Mouse (Mus musculus): Measurements from ENCODE around the gene Il1rn.

Gene Il1rn

GRCm38 (mm10) chr2:24336545-24336944 is at the start of gene Il1rn:
Gene Il1rn (plus strand): TSS chr2:24336853.
- no peak for DNase-seq (ENCODE audit: low read depth)

- DNase-seq (ENCODE audit: low read depth), result no peak
Observed at GRCm38 (mm10) chr2:24290896-24291295, 45.8 kb upstream of the Il1rn start, which contains the start of gene Il1f10. Gene Il1f10 (plus strand): TSS chr2:24291196.

DNA sequence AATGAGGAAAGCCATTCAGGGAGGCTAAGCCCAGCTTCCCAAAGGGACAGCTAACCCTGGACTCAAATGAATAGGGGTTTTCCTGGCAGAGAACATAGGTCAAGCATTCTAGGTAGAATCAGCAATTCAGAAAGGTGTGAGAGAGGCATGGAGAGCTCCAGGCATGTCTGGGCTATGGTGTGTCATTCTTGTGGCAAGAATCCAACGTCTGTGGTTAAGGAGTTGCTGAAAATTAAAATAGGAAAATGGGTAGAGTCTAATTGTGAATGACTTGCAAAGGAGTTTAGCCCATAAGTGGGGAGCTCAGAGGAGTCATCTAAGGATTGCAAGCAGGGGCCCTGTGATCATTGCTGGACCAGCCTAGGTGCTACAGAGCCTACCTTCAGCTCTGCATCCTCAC is 42.0 kb upstream of the Il1rn start:
- no peak for DNase-seq (ENCODE audit: low read depth)

GRCm38 (mm10) chr2:24296837-24297236 is 39.8 kb upstream of the Il1rn start:
- peak; percentile 83 for DNase-seq (ENCODE audit: low read depth)

- DNase-seq (ENCODE audit: low read depth), result peak; percentile 10
Observed at GRCm38 (mm10) chr2:24311302-24312001, 25.2 kb upstream of the Il1rn start.

DNA sequence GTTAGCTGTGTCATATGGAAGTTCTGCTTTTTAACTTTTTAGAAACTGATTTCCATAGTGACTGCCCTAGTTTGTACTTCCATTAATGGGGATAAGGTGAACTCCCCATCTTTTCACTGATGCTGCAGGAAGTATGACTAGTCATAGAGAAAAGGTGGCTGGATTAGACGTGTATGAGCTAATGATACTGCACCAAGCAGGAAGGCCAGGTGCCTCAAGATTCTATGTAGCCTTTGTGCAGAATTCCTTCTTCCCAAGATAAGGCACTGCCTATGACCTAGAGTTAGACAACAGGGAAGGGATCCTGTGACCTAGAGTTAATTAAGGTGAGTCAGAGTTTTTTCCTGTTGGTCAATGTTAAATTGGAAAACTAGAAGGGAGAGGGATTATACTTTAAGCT is 19.7 kb upstream of the Il1rn start:
- DNase-seq (ENCODE audit: low read depth), result no peak

DNA sequence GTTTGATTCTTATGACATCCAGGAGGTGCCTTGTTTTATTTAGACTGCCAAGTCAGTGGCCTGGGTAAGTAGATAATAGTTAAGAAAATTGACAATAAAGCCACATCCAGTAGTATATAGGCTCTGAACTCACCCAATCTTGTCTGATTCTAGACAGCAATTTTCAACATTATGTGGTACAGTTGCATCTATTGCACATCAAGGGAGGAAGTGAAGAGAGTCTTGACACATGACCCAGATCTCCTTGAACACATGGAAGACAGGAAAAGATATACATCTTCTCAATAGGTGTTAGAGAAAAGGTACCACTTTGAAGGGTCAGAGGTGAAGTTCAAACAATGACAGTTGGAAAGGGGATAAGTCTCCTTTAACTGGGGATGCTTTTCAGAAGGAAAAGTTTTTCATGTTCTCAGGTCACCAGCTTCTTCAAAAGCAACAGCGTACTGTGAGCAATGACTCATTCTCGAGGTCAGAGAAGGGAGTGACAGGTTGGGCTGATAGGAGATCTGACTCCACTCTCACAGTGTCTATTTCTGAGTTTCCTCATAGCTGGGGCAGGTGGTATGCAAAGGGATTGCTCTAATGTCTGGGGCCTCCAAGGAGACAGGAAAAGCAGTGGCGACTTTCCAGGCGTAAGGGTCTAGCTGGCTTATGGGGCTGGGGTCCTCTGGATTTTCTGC is 18.6 kb upstream of the Il1rn start:
- no peak for DNase-seq (ENCODE audit: low read depth)

GRCm38 (mm10) chr2:24335333-24335732 is 1.3 kb upstream of the Il1rn start:
- peak; percentile 36 for DNase-seq (ENCODE audit: low read depth)

DNA sequence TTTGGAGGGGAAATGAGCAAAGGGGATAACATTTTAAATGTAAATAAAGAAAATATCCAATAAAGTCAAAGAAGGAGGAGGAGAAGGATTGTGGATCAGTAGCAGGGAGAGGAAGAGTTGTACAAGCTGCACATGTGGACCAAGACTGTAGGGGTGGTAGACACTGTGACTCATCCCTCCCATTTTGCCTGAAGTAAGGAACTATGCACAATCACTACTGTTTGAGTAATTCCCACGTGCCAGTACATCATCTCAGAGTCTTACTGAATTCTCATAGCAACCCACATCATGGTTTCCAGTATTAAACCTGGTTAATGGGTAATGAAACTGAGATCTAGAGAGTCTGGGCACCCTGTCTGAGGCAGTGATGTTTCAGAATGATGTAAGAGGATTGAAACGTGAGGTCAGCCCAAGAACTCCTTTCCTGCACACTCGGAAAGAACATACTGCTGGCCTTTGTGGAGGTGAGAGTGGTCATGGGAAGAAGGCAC is 4.8 kb downstream of the Il1rn start:
- DNase-seq (ENCODE audit: low read depth), result no peak

DNA sequence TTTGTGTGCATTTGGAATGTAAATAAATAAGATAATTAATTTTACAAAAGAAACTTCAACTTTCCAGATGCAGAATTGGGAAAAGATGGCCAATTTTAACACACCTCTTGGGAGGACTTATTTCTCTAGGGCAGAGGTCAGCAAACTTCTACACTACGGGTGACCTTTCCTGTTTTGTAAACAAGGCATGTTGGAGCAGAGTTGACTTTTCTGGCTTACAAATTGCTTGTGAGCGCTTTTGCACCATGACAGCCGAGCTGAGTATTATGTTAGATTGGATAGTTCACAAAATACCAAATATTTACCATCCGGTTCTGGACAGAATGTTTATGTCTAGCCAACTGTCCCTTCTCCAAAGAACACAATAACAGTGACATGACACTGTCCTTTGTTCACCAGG is 8.0 kb downstream of the Il1rn start:
- no peak for DNase-seq (ENCODE audit: low read depth)

DNA sequence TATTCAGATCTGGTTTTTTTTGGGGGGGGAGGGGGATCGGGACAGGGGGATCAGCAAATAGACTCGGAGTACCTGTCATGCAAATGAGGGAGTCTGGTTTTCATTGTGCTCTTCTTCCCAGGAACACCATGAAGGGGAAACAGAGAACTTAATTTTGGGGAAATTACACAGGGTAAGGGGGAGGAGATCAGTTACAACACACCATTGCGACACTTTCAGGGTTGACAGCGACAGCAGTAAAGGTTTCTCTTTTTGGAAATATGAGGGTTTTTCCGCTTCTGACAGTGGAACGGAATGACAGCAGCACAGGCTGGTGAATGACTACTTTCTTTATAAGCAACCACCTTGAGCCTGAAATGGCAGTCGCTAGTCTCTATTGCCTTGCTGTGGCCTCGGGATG is 8.4 kb downstream of the Il1rn start:
- DNase-seq (ENCODE audit: low read depth), result no peak

GRCm38 (mm10) chr2:24347926-24348325 is 11.3 kb downstream of the Il1rn start:
- no peak for DNase-seq (ENCODE audit: low read depth)

DNA sequence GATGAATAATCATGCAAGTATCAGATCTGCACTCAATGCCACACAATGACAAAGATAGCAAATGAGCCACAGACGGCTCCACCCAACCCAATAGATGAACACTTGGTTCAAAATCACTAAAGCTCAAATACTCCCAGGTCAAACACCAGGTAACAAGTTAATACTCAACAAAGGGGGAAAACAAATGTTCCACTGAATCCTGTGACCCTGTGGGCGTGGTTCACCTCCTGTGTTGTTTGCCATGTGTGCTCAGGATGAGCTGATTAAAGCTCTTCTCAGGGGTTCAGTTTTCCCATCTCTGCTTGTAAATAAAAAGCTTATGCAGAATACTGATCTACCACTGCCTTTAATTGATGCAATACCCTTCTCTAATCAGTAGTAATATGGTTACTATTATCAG is 14.5 kb downstream of the Il1rn start:
- DNase-seq (ENCODE audit: low read depth), result no peak

DNA sequence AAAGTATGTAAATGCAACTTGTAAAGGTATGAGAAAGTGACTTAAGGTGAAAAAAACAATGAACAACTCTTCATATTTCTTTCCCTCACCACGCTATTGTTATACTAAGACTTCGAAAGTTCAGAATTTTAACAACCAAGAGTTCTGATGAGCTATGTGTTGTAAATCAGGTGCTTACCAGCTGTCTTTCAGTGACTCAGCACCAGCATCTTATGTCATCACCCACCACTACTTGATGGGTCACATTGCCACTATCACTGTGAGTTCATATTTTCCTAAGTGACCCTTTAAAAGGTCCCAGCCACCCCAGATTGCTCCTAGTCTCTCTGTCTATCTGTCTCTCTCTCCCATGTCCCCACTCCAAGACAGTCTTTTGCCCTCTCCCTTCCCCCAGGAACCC is 16.4 kb downstream of the Il1rn start:
- DNase-seq (ENCODE audit: low read depth), result no peak

GRCm38 (mm10) chr2:24357642-24358041 is 21.0 kb downstream of the Il1rn start:
- DNase-seq (ENCODE audit: low read depth), result peak; percentile 81

GRCm38 (mm10) chr2:24359347-24359746 is 22.7 kb downstream of the Il1rn start:
- peak; percentile 66 for DNase-seq (ENCODE audit: low read depth)

DNA sequence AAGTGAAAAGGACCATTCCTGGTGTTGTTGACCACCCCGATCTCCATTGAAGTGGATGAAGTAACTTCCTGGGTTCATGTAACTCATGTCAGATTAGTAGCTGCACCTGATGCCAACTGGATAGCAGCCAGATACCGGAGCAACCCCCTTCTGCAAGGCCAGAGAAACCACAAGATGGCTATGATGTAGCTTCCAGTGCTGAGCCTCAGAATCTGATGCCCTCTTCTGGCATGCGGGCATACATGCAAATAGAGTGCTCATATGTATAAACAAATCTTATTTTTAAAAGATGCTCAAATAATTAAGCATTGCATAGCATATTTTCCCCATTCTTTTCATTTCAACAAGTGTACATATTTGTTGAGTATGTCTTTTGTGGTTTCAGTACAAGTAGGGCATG is 27.2 kb downstream of the Il1rn start:
- no peak for DNase-seq (ENCODE audit: low read depth)

DNA sequence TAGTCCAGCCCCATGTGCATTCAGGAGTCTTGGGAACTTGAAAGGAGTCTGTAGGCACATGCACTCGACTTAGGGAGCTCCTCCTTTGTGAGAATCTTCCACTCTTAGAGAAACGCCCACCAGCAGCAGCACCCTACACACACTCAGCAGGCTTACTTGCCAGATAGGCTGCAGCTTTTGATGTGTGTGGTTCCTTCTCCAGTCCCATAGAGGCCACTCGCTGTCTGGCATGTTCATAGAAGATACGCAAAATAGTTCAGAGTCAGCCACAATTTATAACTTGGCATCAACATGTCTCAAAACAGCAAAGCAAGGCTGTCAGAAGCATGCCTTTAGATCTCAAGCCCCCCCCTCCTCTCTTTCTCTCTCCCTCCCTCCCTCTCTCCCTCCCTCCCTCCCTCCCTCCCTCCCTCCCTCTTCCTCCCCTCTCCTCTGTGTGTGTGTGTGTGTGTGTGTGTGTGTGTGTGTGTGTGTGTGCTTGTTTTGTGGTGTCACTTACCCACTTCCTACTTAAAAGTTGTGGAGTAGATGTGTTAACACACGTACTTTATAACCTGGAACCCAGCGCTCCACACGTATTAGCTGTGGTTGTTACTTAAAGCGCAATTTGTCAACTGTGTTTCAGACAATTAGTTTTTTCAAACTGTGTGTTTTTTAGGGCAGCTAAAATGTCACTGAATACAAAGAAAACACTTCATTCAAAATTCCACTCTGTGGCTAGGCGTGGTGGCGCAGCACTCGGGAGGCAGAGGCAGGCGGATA is 29.7 kb downstream of the Il1rn start:
- DNase-seq (ENCODE audit: low read depth), result peak; percentile 42

DNA sequence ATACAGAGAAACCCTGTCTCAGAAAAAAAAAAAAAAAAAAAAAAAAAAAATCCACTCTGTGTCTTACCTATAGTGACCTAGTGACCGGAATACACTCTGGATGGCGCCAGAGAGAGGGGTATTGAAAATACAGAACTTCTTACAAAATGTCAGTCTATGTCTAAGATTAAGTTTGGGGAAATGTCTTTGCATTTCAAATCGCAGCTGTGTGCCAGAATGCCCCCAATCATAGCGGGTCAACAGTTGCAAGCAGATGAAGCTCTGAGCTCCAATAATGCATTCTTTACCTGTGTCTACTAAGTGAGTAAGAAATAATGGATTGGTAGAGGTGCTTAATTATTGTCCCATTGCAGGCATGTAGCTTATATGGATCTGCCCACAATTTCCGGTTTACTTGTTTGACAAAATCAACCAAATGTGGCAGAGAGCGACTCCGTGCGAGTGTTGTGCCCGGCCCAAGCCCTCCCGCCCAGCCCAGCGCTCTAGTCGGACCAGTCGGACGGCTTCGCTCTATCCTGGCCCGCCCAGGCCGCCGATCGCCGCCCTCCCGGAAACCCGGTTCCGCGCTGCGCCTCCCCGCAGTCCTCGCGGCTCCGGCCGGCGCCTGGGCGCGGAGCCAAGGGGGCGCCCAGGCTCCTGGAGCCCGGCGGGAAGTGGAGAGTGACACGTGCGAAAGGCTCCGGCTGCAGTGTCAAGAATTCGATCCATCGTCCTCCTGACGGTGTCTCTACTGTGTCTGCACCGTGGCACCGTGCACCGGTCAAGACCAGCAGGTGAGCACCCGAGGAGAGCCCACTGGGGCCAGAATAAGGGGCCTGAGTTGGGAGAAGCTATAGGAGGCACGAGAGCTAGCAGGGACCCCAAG is 30.6 kb downstream of the Il1rn start, which contains the start of gene Psd4:
TSS of gene Psd4 (plus strand) at position 551 of the 865 bp plus-strand sequence.
- DNase-seq (ENCODE audit: low read depth), result peak; percentile 69

GRCm38 (mm10) chr2:24367895-24368261 is 31.2 kb downstream of the Il1rn start:
- DNase-seq (ENCODE audit: low read depth), result no peak

DNA sequence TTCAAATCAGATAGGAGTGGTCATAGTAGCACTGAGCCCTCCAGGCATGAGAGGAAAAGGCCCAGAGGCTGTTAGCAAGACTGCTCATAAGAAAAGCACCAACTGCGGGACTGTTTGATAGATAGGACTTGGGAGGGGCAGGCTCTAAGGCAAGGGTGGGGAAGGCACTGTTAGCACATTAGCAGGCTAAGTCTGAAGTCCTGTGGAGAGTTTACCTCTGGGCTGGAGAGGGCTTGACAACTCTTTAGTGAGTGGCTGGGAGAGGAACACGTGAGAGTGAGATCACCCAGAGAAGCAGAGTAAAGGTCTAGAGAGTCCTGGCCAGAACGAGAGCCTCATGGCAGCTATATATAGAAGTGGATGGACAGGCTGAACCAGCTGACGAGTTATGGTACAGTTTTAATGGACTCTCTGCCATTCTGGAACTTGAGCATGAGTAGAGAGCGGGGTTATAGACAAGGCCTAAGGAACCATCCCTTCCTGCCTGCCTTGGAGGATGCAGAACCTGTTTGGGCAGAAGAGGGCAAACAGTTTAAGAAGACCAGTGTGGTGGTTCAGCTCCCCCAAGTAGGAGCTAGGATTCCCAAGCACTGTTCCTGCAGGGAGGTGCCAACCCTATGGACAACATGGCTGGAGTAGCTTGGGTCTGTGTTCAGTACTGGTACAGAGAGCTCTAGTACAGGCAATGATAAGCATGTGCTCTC is 42.2 kb downstream of the Il1rn start:
- no peak for DNase-seq (ENCODE audit: low read depth)

Measured in induced T-regulatory cell, adult 2 months (primary cell).